Mouse (Mus musculus) intestine, embryonic 16.5 days (tissue): ENCODE data around the gene Dmbt1. TPM values are rescaled to one million over a fixed set of nuclear protein-coding genes. Genes with fewer than 3 reads are reported as not detected.
A peak's percentile ranks its signal among the peaks of the same experiment; 100 is the strongest.
"Not testable (repeated sequence)": the region's sequence is repeated elsewhere in the genome, so short reads cannot be mapped to it uniquely, and the experiment has no call there.

Source experiments
- ATAC-seq: fragments of 200-750 bp; cut with Nextera tagmentation; 2 replicates; pipeline ENCODE4 v1.8.0; 2017; ENCODE audit warnings: moderate TSS enrichment, moderate library complexity
- H3K27ac ChIP-seq: fragments of 300-500 bp; sonication (generic); 2 replicates; pipeline ENCODE4 v1.5.1; 2014; ENCODE audit warnings: mild to moderate bottlenecking, low read length
- H3K27me3 ChIP-seq: fragments of 300-500 bp; sonication (generic); replicated peaks from 2 replicates; pipeline ENCODE4 v1.6.1; 2014; ENCODE audit warnings: low read length, control low read depth, mixed read lengths; ENCODE audit not compliant: control insufficient read depth, insufficient read depth
- H3K36me3 ChIP-seq: fragments of 300-500 bp; sonication (generic); 2 replicates; pipeline ENCODE4 v1.6.1; 2014; ENCODE audit warnings: low read length, control low read depth; ENCODE audit not compliant: control insufficient read depth, insufficient read depth
- H3K4me1 ChIP-seq: fragments of 300-500 bp; sonication (generic); 2 replicates; pipeline ENCODE4 v1.6.1; 2014; ENCODE audit warnings: low read length, control low read depth, mixed read lengths; ENCODE audit not compliant: control insufficient read depth, insufficient read depth
- H3K4me2 ChIP-seq: fragments of 300-500 bp; sonication (generic); 2 replicates; pipeline ENCODE4 v1.6.1; 2014; ENCODE audit warnings: low read depth, low read length, control low read depth
- H3K4me3 ChIP-seq: fragments of 300-500 bp; sonication (generic); 2 replicates; pipeline ENCODE4 v1.5.1; 2014; ENCODE audit warnings: mild to moderate bottlenecking, low read length
- H3K9ac ChIP-seq: fragments of 300-500 bp; sonication (generic); 2 replicates; pipeline ENCODE4 v1.6.1; 2014; ENCODE audit warnings: low read depth, low read length
- H3K9me3 ChIP-seq: fragments of 300-500 bp; sonication (generic); 2 replicates; pipeline ENCODE4 v1.6.1; 2016; ENCODE audit warnings: low read length, control low read depth; ENCODE audit not compliant: control insufficient read depth
- WGBS: fragments of 180-500 bp; shearing (Covaris S2); extraction: QIAGEN DNeasy Blood & Tissue Kit; methylation state at CpG from one replicate; pipeline ENCODE4 v1.1.7; 2014; 5-methylcytosine and 5-hydroxymethylcytosine counted together
- polyA plus RNA-seq: library from polyadenylated mRNA; unstranded; fragments of >200 nt; fragmentation: Nextera tagmentation; extraction: Ambion mirVana; gene quantifications from 2 replicates; pipeline ENCODE4 v1.2.1, GENCODE M21; 2015

Gene Dmbt1
- polyA plus RNA-seq, 1 experiment from 2014 or later, result 209 TPM

DNA sequence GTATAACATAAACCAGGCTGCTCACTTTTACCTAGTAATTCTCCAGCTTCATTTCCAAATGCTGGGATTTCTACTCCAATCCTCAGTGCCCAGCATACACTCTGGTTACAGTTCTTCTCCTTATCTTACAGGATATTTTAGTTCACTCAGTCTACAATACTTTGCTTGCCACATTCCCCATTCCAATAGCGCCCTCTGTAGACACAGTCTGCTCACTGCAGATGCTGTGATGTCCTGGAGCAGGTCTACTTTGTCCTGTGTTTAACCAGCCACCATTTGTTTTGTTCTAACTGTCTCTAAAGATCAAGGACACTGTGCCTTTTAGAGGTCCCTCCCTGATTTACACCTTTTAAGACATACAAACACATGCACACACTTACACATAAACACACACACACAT lies 36.3 kb downstream of the Dmbt1 start:
- not testable (repeated sequence) for H3K4me2 ChIP-seq, H3K4me1 ChIP-seq, H3K27ac ChIP-seq, H3K9me3 ChIP-seq, H3K27me3 ChIP-seq, H3K4me3 ChIP-seq, H3K36me3 ChIP-seq, H3K9ac ChIP-seq, ATAC-seq
- 5% methylated on average over 1 of the region's 1 CpGs for whole genome bisulfite sequencing

DNA sequence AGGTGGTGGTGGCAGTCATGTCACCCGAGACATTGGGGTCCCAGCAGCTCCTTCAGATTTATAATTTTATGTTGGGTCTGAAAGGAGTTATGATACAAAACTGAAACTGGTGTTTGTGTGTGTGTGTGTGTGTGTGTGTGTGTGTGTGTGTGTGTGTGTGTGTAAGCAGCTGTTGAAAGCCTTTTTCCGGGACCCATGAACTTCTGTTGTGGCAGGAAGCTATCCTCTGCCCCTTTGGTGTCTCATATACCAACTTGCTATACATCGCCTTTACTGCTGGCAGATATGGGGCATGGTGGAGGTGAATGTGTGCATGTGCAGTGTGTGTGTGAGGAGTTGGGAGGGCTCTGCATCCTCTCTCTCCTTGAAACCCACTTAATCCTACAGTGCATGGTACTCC lies 41.6 kb downstream of the Dmbt1 start:
- WGBS, result 93% methylated on average over 3 of the region's 3 CpGs
- H3K4me3 ChIP-seq, H3K27ac ChIP-seq, H3K4me2 ChIP-seq, H3K9me3 ChIP-seq, H3K9ac ChIP-seq, ATAC-seq, H3K36me3 ChIP-seq, H3K27me3 ChIP-seq, H3K4me1 ChIP-seq: not testable (repeated sequence)

DNA sequence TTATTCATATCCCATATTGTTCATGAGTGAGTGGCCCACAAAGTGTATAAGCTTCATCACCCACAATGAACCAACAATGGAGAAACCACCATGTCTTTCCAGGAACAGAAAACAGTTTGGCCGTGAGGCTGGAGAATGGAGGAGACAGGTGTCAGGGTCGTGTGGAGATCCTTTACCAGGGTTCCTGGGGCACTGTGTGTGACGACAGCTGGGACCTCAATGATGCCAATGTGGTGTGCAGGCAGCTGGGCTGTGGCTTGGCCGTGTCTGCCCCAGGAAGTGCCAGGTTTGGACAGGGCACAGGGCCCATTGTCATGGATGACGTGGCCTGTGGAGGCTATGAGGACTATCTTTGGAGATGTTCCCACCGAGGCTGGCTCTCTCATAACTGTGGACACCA lies 42.2 kb downstream of the Dmbt1 start:
- not testable (repeated sequence) for H3K4me3 ChIP-seq, H3K36me3 ChIP-seq, ATAC-seq, H3K27me3 ChIP-seq, H3K27ac ChIP-seq, H3K9me3 ChIP-seq, H3K9ac ChIP-seq, H3K4me1 ChIP-seq, H3K4me2 ChIP-seq
- WGBS, result 79% methylated on average over 6 of the region's 6 CpGs

GRCm38 (mm10) chr7:131075956-131076355 lies 44.1 kb downstream of the Dmbt1 start:
- no peaks in the 10 kb centered on the region for H3K9me3 ChIP-seq
- H3K4me2 ChIP-seq, result no peak overlapping the region
- no peak overlapping the region for H3K27ac ChIP-seq
- ATAC-seq, result no peak
- H3K36me3 ChIP-seq, result no peaks in the 10 kb centered on the region
- H3K27me3 ChIP-seq, result no peaks in the 10 kb centered on the region
- H3K4me3 ChIP-seq, result no peak overlapping the region
- no peaks in the 10 kb centered on the region for H3K4me1 ChIP-seq
- H3K9ac ChIP-seq, result no peak overlapping the region
- 0% methylated on average over 1 of the region's 1 CpGs for WGBS

DNA sequence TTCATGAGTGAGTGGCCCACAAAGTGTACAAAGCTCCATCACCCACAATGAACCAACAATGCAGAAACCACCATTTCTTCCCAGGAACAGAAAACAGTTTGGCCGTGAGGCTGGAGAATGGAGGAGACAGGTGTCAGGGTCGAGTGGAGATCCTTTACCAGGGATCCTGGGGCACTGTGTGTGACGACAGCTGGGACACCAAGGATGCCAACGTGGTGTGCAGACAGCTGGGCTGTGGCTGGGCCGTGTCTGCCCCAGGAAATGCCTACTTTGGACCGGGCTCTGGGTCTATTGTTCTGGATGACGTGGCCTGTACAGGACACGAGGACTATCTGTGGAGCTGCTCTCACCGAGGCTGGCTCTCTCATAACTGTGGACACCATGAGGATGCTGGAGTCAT lies 50.5 kb downstream of the Dmbt1 start:
- H3K27me3 ChIP-seq, H3K27ac ChIP-seq, H3K9ac ChIP-seq, H3K9me3 ChIP-seq, H3K4me2 ChIP-seq, ATAC-seq, H3K4me1 ChIP-seq, H3K36me3 ChIP-seq, H3K4me3 ChIP-seq: not testable (repeated sequence)
- WGBS, result 81% methylated on average over 9 of the region's 9 CpGs

GRCm38 (mm10) chr7:131112486-131112885 lies 80.6 kb downstream of the Dmbt1 start:
- H3K4me2 ChIP-seq, result no peak overlapping the region
- no peaks in the 10 kb centered on the region for H3K27me3 ChIP-seq
- H3K36me3 ChIP-seq, result no peaks in the 10 kb centered on the region
- H3K9me3 ChIP-seq, result no peaks in the 10 kb centered on the region
- no peaks in the 10 kb centered on the region for H3K4me1 ChIP-seq
- H3K27ac ChIP-seq, result no peak overlapping the region
- H3K9ac ChIP-seq, result no peak overlapping the region
- no peak for ATAC-seq
- H3K4me3 ChIP-seq, result no peak overlapping the region
- WGBS, result 28% methylated on average over 3 of the region's 3 CpGs

DNA sequence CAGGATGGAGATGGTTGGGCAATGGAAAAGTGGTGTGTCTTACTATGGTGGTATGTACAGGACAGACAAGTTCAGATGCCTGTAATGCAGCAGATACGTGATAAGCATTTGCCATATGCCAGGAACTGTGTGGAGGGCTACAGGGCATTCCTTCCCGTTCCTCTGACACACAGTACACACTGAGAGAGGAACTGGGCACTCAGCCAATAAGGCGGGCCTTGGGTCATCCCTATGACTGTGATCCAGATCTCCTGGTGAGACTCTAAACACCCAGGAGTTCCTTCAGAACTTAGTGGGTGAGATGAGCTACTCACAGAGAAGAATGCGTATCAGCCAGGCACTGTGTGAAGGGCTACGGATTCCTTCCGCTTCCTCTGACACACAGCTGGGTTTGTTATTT lies 81.8 kb downstream of the Dmbt1 start:
- 0 out of 2 replicates have a peak, but pooled peaks have one; percentile 33 for ATAC-seq
- Histone ChIP-seq H3K4me2 (no peak overlapping the region), H3K4me1 (no peaks in the 10 kb centered on the region), H3K27ac (no peak overlapping the region), H3K9ac (no peak overlapping the region), H3K9me3 (no peaks in the 10 kb centered on the region), H3K36me3 (no peaks in the 10 kb centered on the region), H3K4me3 (no peak overlapping the region), H3K27me3 (no peaks in the 10 kb centered on the region)
- WGBS, result 43% methylated on average over 6 of the region's 6 CpGs

GRCm38 (mm10) chr7:131114434-131114833 lies 82.6 kb downstream of the Dmbt1 start:
- Histone ChIP-seq H3K27me3 (no peaks in the 10 kb centered on the region), H3K36me3 (no peaks in the 10 kb centered on the region), H3K4me1 (no peaks in the 10 kb centered on the region), H3K4me3 (no peak overlapping the region), H3K27ac (no peak overlapping the region), H3K9me3 (no peaks in the 10 kb centered on the region), H3K4me2 (no peak overlapping the region), H3K9ac (no peak overlapping the region)
- ATAC-seq, result no peak
- 70% methylated on average over 2 of the region's 2 CpGs for WGBS

DNA sequence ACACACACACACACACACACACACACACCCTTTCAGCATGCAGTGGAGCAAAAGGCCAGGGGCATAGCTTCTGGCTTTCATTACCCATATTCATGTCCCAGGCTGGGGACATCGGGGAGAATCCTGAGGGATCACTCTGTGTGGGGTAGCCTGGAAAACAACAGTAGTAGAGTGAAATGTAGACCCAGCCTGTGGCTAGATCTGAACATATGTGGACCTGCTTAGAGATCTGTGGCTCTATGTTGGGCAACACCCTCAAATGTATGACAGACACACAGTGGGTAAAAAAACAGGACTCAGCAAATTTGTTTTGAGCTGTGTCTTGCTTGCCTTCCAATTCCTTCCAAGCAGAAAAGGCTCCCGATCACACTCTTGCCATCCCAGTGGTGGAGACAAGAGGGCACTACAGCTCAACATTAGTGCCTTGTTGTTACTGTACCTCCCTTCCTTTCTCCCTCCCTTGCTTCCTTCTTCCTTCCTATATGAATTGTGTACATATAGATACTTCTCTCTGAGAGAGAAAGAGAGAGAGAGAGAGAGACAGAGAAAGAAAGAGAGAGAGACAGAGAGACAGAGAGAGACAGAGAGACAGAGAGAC lies 90.5 kb downstream of the Dmbt1 start:
- Histone ChIP-seq H3K4me1 (no peaks in the 10 kb centered on the region), H3K27ac (no peak overlapping the region), H3K4me3 (no peak overlapping the region), H3K9ac (no peak overlapping the region), H3K36me3 (no peaks in the 10 kb centered on the region), H3K27me3 (no peaks in the 10 kb centered on the region), H3K9me3 (no peaks in the 10 kb centered on the region), H3K4me2 (no peak overlapping the region)
- WGBS, result 95% methylated on average over 2 of the region's 2 CpGs
- ATAC-seq, result no peak

DNA sequence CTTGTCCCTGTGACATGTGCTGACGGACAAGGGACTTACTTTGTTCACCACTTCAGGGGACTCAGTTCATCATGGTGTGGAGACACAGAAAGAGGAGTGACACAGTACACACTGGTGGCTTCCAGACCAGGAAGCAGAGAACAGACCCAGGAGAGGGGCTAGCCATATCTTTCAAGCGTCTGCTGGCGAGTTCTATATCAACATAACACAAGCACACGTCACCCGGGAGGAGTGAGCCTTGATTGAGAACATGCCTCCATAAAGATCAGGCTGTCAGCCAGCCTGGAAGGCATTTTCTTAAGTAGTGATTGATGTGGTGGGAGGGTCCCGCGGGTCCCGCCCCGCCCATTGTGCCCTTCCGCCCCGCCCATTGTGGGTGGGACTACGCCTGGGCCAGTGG lies 98.2 kb downstream of the Dmbt1 start:
- 53% methylated on average over 12 of the region's 12 CpGs for WGBS
- Histone ChIP-seq H3K27me3 (no peaks in the 10 kb centered on the region), H3K9me3 (no peaks in the 10 kb centered on the region), H3K36me3 (no peaks in the 10 kb centered on the region), H3K4me3 (no peak overlapping the region), H3K4me2 (no peak overlapping the region), H3K9ac (no peak overlapping the region), H3K27ac (no peak overlapping the region), H3K4me1 (no peaks in the 10 kb centered on the region)
- no peak for ATAC-seq
